Mouse (Mus musculus): ENCODE measurements at regions not wholly inside any gene's neighbourhood (a gene's known extent, or its start where the extent isn't known, plus 50 kb on each side); places are given as distances from the start of the nearest gene placed in this dataset.

DNA sequence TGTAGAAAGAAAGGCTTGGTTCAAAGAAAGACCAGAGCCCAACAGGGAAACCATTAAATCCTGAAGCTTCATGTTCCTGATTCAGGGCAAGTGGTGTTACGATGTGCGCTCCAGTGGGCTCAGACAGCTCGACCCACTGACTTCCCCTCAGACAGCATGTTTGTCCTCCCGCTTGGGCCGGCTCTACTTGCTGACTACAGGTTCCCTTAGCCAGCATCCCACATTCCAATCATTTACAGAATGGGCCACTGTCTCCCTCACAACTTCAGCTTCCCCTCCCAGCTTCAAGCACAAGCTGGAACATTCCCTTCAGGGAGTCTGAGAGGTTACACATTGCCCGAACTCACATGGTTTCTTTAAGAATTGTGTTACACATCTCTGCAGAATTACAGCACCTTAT lies 372.7 kb upstream of the Cdh4 start:
- H3K36me3 ChIP-seq = no peaks in the 10 kb centered on the region
- H3K9ac ChIP-seq (replicated peaks) = no peak overlapping the region
- no peak overlapping the region for H3K4me3 ChIP-seq
- no peak overlapping the region for H3K27ac ChIP-seq (replicated peaks)
- no peaks in the 10 kb centered on the region for H3K4me1 ChIP-seq
- no peak overlapping the region for H3K4me2 ChIP-seq (replicated peaks)
- no peak for ATAC-seq (replicated peaks)
- H3K27me3 ChIP-seq = no peaks in the 10 kb centered on the region
- H3K9me3 ChIP-seq = no peaks in the 10 kb centered on the region
- 88% methylated on average over 6 of the region's 6 CpGs for WGBS

- 53% methylated on average over 1 of the region's 1 CpGs for WGBS
- no peak overlapping the region for H3K9ac ChIP-seq (replicated peaks)
- no peaks in the 10 kb centered on the region for H3K9me3 ChIP-seq
- H3K4me1 ChIP-seq = no peaks in the 10 kb centered on the region
- H3K27me3 ChIP-seq = no peaks in the 10 kb centered on the region
- no peak overlapping the region for H3K4me3 ChIP-seq
- ATAC-seq (replicated peaks) = no peak
- no peak overlapping the region for H3K27ac ChIP-seq (replicated peaks)
- H3K4me2 ChIP-seq (replicated peaks) = no peak overlapping the region
- no peaks in the 10 kb centered on the region for H3K36me3 ChIP-seq
Measured at GRCm38 (mm10) chr2:179070346-179070745, 371.9 kb upstream of the Cdh4 start.

GRCm38 (mm10) chr2:179080462-179081274 lies 361.6 kb upstream of the Cdh4 start:
- no peaks in the 10 kb centered on the region for H3K27me3 ChIP-seq
- no peak overlapping the region for H3K9ac ChIP-seq (replicated peaks)
- WGBS = 69% methylated on average over 13 of the region's 13 CpGs
- no peaks in the 10 kb centered on the region for H3K9me3 ChIP-seq
- ATAC-seq (replicated peaks) = no peak
- no peaks in the 10 kb centered on the region for H3K36me3 ChIP-seq
- H3K4me2 ChIP-seq (replicated peaks) = no peak overlapping the region
- no peaks in the 10 kb centered on the region for H3K4me1 ChIP-seq
- no peak overlapping the region for H3K4me3 ChIP-seq
- H3K27ac ChIP-seq (replicated peaks) = no peak overlapping the region

DNA sequence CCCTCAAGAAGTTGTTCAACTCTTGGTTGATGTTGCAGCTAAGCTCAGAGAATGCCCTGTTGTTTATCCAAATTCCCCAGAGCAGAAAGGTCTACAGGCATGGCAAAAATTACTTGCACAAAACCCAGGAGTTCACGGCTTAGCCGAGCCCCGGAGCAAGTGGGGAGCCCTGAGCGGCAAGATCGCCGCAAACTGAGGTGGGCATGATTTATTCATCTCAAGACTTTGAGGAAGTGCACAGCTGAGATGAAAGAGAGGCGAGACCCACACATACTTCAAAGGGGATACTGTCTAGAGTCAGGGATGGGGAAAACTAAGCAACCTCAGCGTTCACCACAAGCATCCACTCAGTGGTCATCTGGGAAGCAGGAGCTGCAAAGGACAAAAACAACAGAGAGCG lies 355.3 kb upstream of the Cdh4 start:
- Histone ChIP-seq H3K4me1 (no peaks in the 10 kb centered on the region), H3K4me2 (replicated peaks) (no peak overlapping the region), H3K27ac (replicated peaks) (no peak overlapping the region), H3K9me3 (no peaks in the 10 kb centered on the region), H3K4me3 (no peak overlapping the region), H3K36me3 (no peaks in the 10 kb centered on the region), H3K27me3 (no peaks in the 10 kb centered on the region), H3K9ac (replicated peaks) (no peak overlapping the region)
- no peak for ATAC-seq (replicated peaks)
- 93% methylated on average over 9 of the region's 9 CpGs for WGBS

GRCm38 (mm10) chr2:179091480-179091879 lies 350.8 kb upstream of the Cdh4 start:
- ATAC-seq (replicated peaks) = no peak
- Histone ChIP-seq H3K9ac (replicated peaks) (no peak overlapping the region), H3K27me3 (no peaks in the 10 kb centered on the region), H3K27ac (replicated peaks) (no peak overlapping the region), H3K36me3 (no peaks in the 10 kb centered on the region), H3K4me1 (peaks cover 16% of the 10 kb centered on the region), H3K4me3 (no peak overlapping the region), H3K4me2 (replicated peaks) (no peak overlapping the region), H3K9me3 (no peaks in the 10 kb centered on the region)
- WGBS = 28% methylated on average over 3 of the region's 3 CpGs

DNA sequence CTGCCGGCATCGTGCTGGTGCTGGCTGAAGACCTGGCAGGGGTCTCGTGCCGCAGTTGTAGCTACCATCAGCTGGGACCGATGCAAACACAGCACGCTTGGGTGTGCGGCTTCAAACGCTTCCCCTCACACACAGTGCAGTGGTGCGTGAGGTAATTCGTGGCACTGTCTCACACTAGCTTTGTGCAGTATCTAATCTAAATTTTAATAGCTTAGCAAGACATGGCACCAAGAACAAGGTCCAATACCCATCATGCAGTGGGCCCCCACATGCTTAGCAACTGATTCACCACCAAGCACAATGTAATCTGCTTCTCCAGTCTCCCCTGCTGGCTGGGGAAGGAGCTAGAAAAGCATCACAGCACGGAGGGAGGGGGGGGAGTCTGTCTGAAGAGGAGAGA lies 348.2 kb upstream of the Cdh4 start:
- no peak overlapping the region for H3K9ac ChIP-seq (replicated peaks)
- H3K27me3 ChIP-seq = no peaks in the 10 kb centered on the region
- no peaks in the 10 kb centered on the region for H3K36me3 ChIP-seq
- no peak overlapping the region for H3K4me2 ChIP-seq (replicated peaks)
- no peak overlapping the region for H3K4me3 ChIP-seq
- peak overlapping the region; percentile 7; the same call in 1 of the 2 replicates for H3K27ac ChIP-seq (replicated peaks)
- 15% methylated on average over 11 of the region's 11 CpGs for WGBS
- H3K4me1 ChIP-seq = peaks cover 16% of the 10 kb centered on the region
- H3K9me3 ChIP-seq = no peaks in the 10 kb centered on the region
- ATAC-seq (replicated peaks) = peak; percentile 94

- WGBS = 95% methylated on average over 3 of the region's 3 CpGs
Measured at GRCm38 (mm10) chr2:179095981-179096380, 346.2 kb upstream of the Cdh4 start.

DNA sequence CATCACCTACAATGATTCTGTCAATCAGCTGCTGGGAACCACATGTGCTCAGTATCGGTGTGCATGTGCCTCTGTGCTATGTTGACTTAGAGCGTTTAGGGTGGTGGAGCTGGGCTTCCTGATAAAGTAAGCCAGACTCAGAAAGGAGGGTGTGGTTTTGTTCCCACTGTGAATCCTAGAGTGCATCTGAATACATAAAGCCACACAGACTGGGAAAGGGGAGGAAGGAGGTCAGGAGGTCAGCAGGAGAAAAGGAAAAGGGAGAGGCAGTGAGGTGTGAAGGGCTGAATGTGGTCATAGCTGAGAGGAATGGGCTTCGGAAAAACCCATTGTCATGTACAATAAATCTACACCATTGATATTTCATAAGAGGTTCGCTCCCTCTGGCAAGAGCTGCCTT lies 345.4 kb upstream of the Cdh4 start:
- Histone ChIP-seq H3K27ac (replicated peaks) (no peak overlapping the region), H3K9ac (replicated peaks) (no peak overlapping the region), H3K36me3 (no peaks in the 10 kb centered on the region), H3K9me3 (no peaks in the 10 kb centered on the region), H3K4me2 (replicated peaks) (no peak overlapping the region), H3K4me1 (peaks cover 16% of the 10 kb centered on the region), H3K27me3 (no peaks in the 10 kb centered on the region), H3K4me3 (no peak overlapping the region)
- 40% methylated on average over 4 of the region's 4 CpGs for WGBS
- no peak for ATAC-seq (replicated peaks)

More at GRCm38 (mm10) chr2:179095981-179096380, 346.2 kb upstream of the Cdh4 start:
- Histone ChIP-seq H3K9me3 (no peaks in the 10 kb centered on the region), H3K4me2 (replicated peaks) (no peak overlapping the region), H3K4me3 (no peak overlapping the region), H3K4me1 (peaks cover 16% of the 10 kb centered on the region), H3K36me3 (no peaks in the 10 kb centered on the region), H3K9ac (replicated peaks) (no peak overlapping the region), H3K27ac (replicated peaks) (no peak overlapping the region), H3K27me3 (no peaks in the 10 kb centered on the region)
- no peak for ATAC-seq (replicated peaks)

DNA sequence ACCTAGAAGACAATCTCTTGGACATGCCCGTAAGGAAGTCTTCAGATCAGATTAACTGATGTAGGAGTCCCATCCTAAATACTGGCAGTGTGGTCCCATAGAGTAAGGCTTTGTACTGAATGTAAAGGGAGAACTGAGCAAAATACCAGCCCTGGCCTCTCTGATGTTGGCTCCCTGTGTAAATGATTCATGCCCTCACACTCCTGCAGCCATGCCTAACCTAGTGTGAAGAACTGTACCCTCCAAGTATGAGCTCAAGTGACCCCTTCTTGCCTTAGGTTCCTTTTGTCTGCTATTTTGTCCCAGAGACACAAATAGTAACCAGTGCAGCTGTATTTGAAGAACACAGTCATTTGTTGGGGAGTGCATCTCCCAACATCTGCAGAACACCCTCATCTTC lies 342.4 kb upstream of the Cdh4 start:
- Histone ChIP-seq H3K9ac (replicated peaks) (no peak overlapping the region), H3K36me3 (no peaks in the 10 kb centered on the region), H3K27me3 (no peaks in the 10 kb centered on the region), H3K4me2 (replicated peaks) (no peak overlapping the region), H3K4me3 (no peak overlapping the region), H3K4me1 (no peaks in the 10 kb centered on the region), H3K27ac (replicated peaks) (no peak overlapping the region), H3K9me3 (no peaks in the 10 kb centered on the region)
- WGBS = 91% methylated on average over 1 of the region's 1 CpGs
- no peak for ATAC-seq (replicated peaks)

DNA sequence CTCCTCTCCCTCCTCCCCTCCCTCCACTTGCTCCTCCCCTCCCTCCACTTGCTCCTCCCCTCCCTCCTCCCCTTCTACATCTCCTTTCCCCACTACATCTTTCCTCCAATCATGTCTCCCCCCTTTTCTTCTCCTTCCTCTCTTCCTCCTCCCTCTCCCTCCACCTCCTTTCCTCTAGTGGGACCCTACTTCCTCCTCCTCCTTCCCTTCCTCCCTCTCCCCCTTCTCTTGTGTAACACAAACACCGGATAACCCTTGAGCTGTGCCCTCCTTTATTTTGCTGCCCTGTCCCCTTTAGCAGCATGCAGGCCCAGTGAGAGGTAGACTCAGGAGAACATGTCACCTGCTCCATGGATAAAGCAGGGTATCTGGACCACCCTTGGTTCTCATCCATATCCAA lies 339.1 kb upstream of the Cdh4 start:
- no peak for ATAC-seq (replicated peaks)
- no peak overlapping the region for H3K4me3 ChIP-seq
- 100% methylated on average over 1 of the region's 1 CpGs for WGBS

GRCm38 (mm10) chr2:179112951-179113350 lies 329.3 kb upstream of the Cdh4 start:
- Histone ChIP-seq H3K4me3 (no peak overlapping the region), H3K27ac (replicated peaks) (no peak overlapping the region), H3K4me1 (0 out of 2 replicates have a peak, but pooled peaks cover 5% of the 10 kb centered on the region), H3K9ac (replicated peaks) (no peak overlapping the region), H3K9me3 (no peaks in the 10 kb centered on the region), H3K27me3 (no peaks in the 10 kb centered on the region), H3K4me2 (replicated peaks) (no peak overlapping the region), H3K36me3 (no peaks in the 10 kb centered on the region)
- ATAC-seq (replicated peaks) = no peak
- WGBS = 58% methylated on average over 5 of the region's 5 CpGs

More for the DNA sequence above, 339.1 kb upstream of the Cdh4 start:
- Histone ChIP-seq H3K27me3 (no peaks in the 10 kb centered on the region), H3K9me3 (no peaks in the 10 kb centered on the region), H3K27ac (replicated peaks) (no peak overlapping the region), H3K4me2 (replicated peaks) (no peak overlapping the region), H3K36me3 (no peaks in the 10 kb centered on the region), H3K4me1 (no peaks in the 10 kb centered on the region), H3K9ac (replicated peaks) (no peak overlapping the region)

DNA sequence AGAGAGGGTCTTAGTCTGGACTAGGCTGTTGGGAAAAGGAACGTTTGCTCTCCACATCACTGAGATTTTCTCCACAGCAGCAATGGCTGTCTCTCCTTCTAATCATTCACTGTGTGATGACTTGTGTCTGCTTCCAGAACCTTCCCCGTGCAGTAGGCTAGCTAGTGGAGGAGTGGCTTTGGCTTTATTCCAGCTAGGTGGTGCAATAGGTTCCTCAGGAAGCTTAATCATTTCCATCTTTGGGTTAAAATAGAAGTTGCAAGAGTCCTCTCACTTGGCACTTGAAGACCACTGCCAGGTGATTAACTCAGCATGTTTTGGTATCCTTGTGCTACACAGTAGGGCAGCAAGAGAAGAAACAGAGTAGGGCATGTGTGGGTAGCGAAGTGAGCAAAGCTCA lies 314.2 kb upstream of the Cdh4 start:
- Histone ChIP-seq H3K27ac (replicated peaks) (no peak overlapping the region), H3K9me3 (no peaks in the 10 kb centered on the region), H3K4me1 (no peaks in the 10 kb centered on the region), H3K4me2 (replicated peaks) (no peak overlapping the region), H3K9ac (replicated peaks) (no peak overlapping the region), H3K4me3 (no peak overlapping the region), H3K27me3 (no peaks in the 10 kb centered on the region), H3K36me3 (no peaks in the 10 kb centered on the region)
- no peak for ATAC-seq (replicated peaks)
- WGBS = 90% methylated on average over 3 of the region's 3 CpGs

DNA sequence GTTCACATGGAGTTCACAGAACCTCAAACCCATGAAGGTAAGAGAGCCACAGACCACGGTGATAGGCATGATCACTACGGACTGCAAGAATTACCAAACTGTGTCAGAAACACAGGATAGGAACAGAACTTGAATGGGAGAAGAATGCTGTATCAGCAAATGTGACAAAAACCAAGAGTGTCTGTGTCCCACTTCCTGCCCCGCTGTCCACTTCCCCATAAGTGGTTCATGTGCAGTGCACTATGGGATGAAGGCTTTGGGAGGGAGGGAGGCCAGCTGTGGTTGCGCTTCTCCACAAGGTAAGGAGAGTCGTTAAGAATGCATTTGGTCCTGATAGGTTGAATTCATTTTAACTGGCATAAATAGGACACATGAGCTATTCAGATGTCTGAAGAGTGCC lies 313.8 kb upstream of the Cdh4 start:
- no peaks in the 10 kb centered on the region for H3K36me3 ChIP-seq
- 92% methylated on average over 5 of the region's 5 CpGs for WGBS
- H3K9ac ChIP-seq (replicated peaks) = no peak overlapping the region
- H3K4me2 ChIP-seq (replicated peaks) = no peak overlapping the region
- H3K9me3 ChIP-seq = no peaks in the 10 kb centered on the region
- H3K4me3 ChIP-seq = no peak overlapping the region
- H3K4me1 ChIP-seq = no peaks in the 10 kb centered on the region
- H3K27me3 ChIP-seq = no peaks in the 10 kb centered on the region
- ATAC-seq (replicated peaks) = no peak
- no peak overlapping the region for H3K27ac ChIP-seq (replicated peaks)
